Mouse (Mus musculus) limb, embryonic 10.5 days (tissue): ENCODE results near the gene Slc38a9. TPM values are rescaled to one million over a fixed set of nuclear protein-coding genes. Genes with fewer than 3 reads are reported as not detected.

Source experiments
- DNase-seq: peaks from one replicate; pipeline ENCODE4 v3.0.0-alpha.2; 2017; ENCODE audit warnings: low spot score
- H3K27ac ChIP-seq: fragments of 300-500 bp; sonication (generic); 2 replicates; pipeline ENCODE4 v1.5.1; 2016; ENCODE audit warnings: mild to moderate bottlenecking
- H3K27me3 ChIP-seq: fragments of 300-500 bp; sonication (generic); 2 replicates; pipeline ENCODE4 v1.6.1; 2016; ENCODE audit warnings: low read depth, mild to moderate bottlenecking; ENCODE audit not compliant: poor library complexity, severe bottlenecking
- H3K36me3 ChIP-seq: fragments of 300-500 bp; sonication (generic); 2 replicates; pipeline ENCODE4 v1.6.1; 2016; ENCODE audit warnings: mild to moderate bottlenecking, moderate library complexity
- H3K4me1 ChIP-seq: fragments of 300-500 bp; sonication (generic); 2 replicates; pipeline ENCODE4 v1.6.1; 2016
- H3K4me3 ChIP-seq: fragments of 300-500 bp; sonication (generic); 2 replicates; pipeline ENCODE4 v1.5.1; 2016; ENCODE audit warnings: mild to moderate bottlenecking, moderate library complexity
- H3K9me3 ChIP-seq: fragments of 300-500 bp; sonication (generic); replicated peaks from 2 replicates; pipeline ENCODE4 v1.6.1; 2016; ENCODE audit warnings: mild to moderate bottlenecking
- whole genome bisulfite sequencing: fragments of 180-500 bp; shearing (Covaris S2); methylation state at CpG from one replicate; pipeline ENCODE4 v1.1.7; 2016; 5-methylcytosine and 5-hydroxymethylcytosine counted together
- polyA plus RNA-seq: library from polyadenylated mRNA; unstranded; fragments of >200 nt; fragmentation: Nextera tagmentation; extraction: Ambion mirVana; gene quantifications from 2 replicates; pipeline ENCODE4 v1.2.1, GENCODE M21; 2016

The Slc38a9 gene
- polyA plus RNA-seq, 1 experiment from 2014 or later = 12.8 TPM

GRCm38 (mm10) chr13:112753522-112753921, 93.0 kb downstream of the Slc38a9 start:
- no peak for DNase-seq
- H3K27ac ChIP-seq = peak overlapping the region; percentile 66; the same call in 1 of the 2 replicates
- H3K4me1 ChIP-seq = peaks cover 48% of the 10 kb centered on the region
- no peaks in the 10 kb centered on the region for H3K36me3 ChIP-seq
- no peaks in the 10 kb centered on the region for H3K27me3 ChIP-seq
- no peaks in the 10 kb centered on the region for H3K9me3 ChIP-seq
- WGBS = 91% methylated on average over 9 of the region's 9 CpGs
- H3K4me3 ChIP-seq = no peak overlapping the region

GRCm38 (mm10) chr13:112754871-112755270, 94.3 kb downstream of the Slc38a9 start:
- no peaks in the 10 kb centered on the region for H3K27me3 ChIP-seq
- no peak overlapping the region for H3K4me3 ChIP-seq
- H3K36me3 ChIP-seq = no peaks in the 10 kb centered on the region
- no peaks in the 10 kb centered on the region for H3K9me3 ChIP-seq
- peaks cover 62% of the 10 kb centered on the region for H3K4me1 ChIP-seq
- 0 out of 2 replicates have a peak overlapping the region, but pooled peaks have one; percentile 42 for H3K27ac ChIP-seq
- DNase-seq = peak; percentile 51
- 44% methylated on average over 4 of the region's 4 CpGs for WGBS

GRCm38 (mm10) chr13:112755507-112756010, 95.0 kb downstream of the Slc38a9 start:
- Histone ChIP-seq H3K9me3 (no peaks in the 10 kb centered on the region), H3K4me3 (no peak overlapping the region), H3K4me1 (peaks cover 68% of the 10 kb centered on the region), H3K27me3 (no peaks in the 10 kb centered on the region), H3K27ac (peak overlapping the region; percentile 82), H3K36me3 (no peaks in the 10 kb centered on the region)
- peak; percentile 40 for DNase-seq
- WGBS = 63% methylated on average over 11 of the region's 11 CpGs

GRCm38 (mm10) chr13:112757395-112757794, 96.8 kb downstream of the Slc38a9 start:
- H3K27me3 ChIP-seq = no peaks in the 10 kb centered on the region
- H3K4me1 ChIP-seq = peaks cover 62% of the 10 kb centered on the region
- H3K36me3 ChIP-seq = no peaks in the 10 kb centered on the region
- H3K9me3 ChIP-seq = no peaks in the 10 kb centered on the region
- no peak for DNase-seq
- WGBS = 87% methylated on average over 9 of the region's 9 CpGs
- H3K27ac ChIP-seq = no peak overlapping the region
- no peak overlapping the region for H3K4me3 ChIP-seq

- 81% methylated on average over 6 of the region's 6 CpGs for WGBS
These were observed 98.1 kb downstream of the Slc38a9 start for GRCm38 (mm10) chr13:112758546-112759090.

GRCm38 (mm10) chr13:112759364-112759763, 98.8 kb downstream of the Slc38a9 start:
- Histone ChIP-seq H3K36me3 (no peaks in the 10 kb centered on the region), H3K9me3 (no peaks in the 10 kb centered on the region), H3K4me1 (peaks cover 58% of the 10 kb centered on the region), H3K4me3 (no peak overlapping the region), H3K27ac (peak overlapping the region; percentile 59; the same call in 1 of the 2 replicates), H3K27me3 (no peaks in the 10 kb centered on the region)
- 68% methylated on average over 9 of the region's 9 CpGs for WGBS
- DNase-seq = no peak

More at GRCm38 (mm10) chr13:112758546-112759090, 98.1 kb downstream of the Slc38a9 start:
- no peaks in the 10 kb centered on the region for H3K27me3 ChIP-seq
- peak overlapping the region; percentile 42; the same call in 1 of the 2 replicates for H3K27ac ChIP-seq
- peaks cover 62% of the 10 kb centered on the region for H3K4me1 ChIP-seq
- DNase-seq = no peak
- no peak overlapping the region for H3K4me3 ChIP-seq
- no peaks in the 10 kb centered on the region for H3K9me3 ChIP-seq
- H3K36me3 ChIP-seq = no peaks in the 10 kb centered on the region

GRCm38 (mm10) chr13:112759777-112760537, 99.4 kb downstream of the Slc38a9 start:
- DNase-seq = no peak
- WGBS = 73% methylated on average over 15 of the region's 15 CpGs
- Histone ChIP-seq H3K4me1 (peaks cover 52% of the 10 kb centered on the region), H3K27ac (peak overlapping the region; percentile 59), H3K9me3 (no peaks in the 10 kb centered on the region), H3K36me3 (no peaks in the 10 kb centered on the region), H3K27me3 (no peaks in the 10 kb centered on the region), H3K4me3 (no peak overlapping the region)

GRCm38 (mm10) chr13:112760538-112760881, 100.0 kb downstream of the Slc38a9 start:
- DNase-seq = no peak
- H3K27ac ChIP-seq = peak overlapping the region; percentile 59
- H3K36me3 ChIP-seq = no peaks in the 10 kb centered on the region
- no peaks in the 10 kb centered on the region for H3K9me3 ChIP-seq
- 39% methylated on average over 1 of the region's 1 CpGs for WGBS
- no peak overlapping the region for H3K4me3 ChIP-seq
- peaks cover 47% of the 10 kb centered on the region for H3K4me1 ChIP-seq
- H3K27me3 ChIP-seq = no peaks in the 10 kb centered on the region

- peaks cover 40% of the 10 kb centered on the region for H3K4me1 ChIP-seq
- DNase-seq = no peak
- no peaks in the 10 kb centered on the region for H3K9me3 ChIP-seq
- WGBS = 51% methylated on average over 1 of the region's 1 CpGs
- H3K27ac ChIP-seq = no peak overlapping the region
- no peaks in the 10 kb centered on the region for H3K36me3 ChIP-seq
- no peak overlapping the region for H3K4me3 ChIP-seq
- H3K27me3 ChIP-seq = no peaks in the 10 kb centered on the region
These were observed 101.2 kb downstream of the Slc38a9 start for GRCm38 (mm10) chr13:112761787-112762186.

GRCm38 (mm10) chr13:112762548-112762947, 102.0 kb downstream of the Slc38a9 start:
- no peaks in the 10 kb centered on the region for H3K27me3 ChIP-seq
- 74% methylated on average over 4 of the region's 4 CpGs for WGBS
- 0 out of 2 replicates have a peak, but pooled peaks cover 6% of the 10 kb centered on the region for H3K9me3 ChIP-seq
- no peaks in the 10 kb centered on the region for H3K36me3 ChIP-seq
- DNase-seq = no peak
- peaks cover 40% of the 10 kb centered on the region for H3K4me1 ChIP-seq
- H3K27ac ChIP-seq = no peak overlapping the region
- no peak overlapping the region for H3K4me3 ChIP-seq

- WGBS = 73% methylated on average over 10 of the region's 10 CpGs
- H3K27me3 ChIP-seq = no peaks in the 10 kb centered on the region
- no peak overlapping the region for H3K27ac ChIP-seq
- no peaks in the 10 kb centered on the region for H3K36me3 ChIP-seq
- H3K4me1 ChIP-seq = peaks cover 38% of the 10 kb centered on the region
- 0 out of 2 replicates have a peak, but pooled peaks cover 11% of the 10 kb centered on the region for H3K9me3 ChIP-seq
- H3K4me3 ChIP-seq = no peak overlapping the region
- DNase-seq = no peak
These were observed 103.1 kb downstream of the Slc38a9 start for GRCm38 (mm10) chr13:112763531-112764091.

GRCm38 (mm10) chr13:112764556-112764955, 104.0 kb downstream of the Slc38a9 start:
- DNase-seq = no peak
- WGBS = 79% methylated on average over 5 of the region's 5 CpGs
- H3K27me3 ChIP-seq = no peaks in the 10 kb centered on the region
- H3K27ac ChIP-seq = no peak overlapping the region
- H3K4me3 ChIP-seq = no peak overlapping the region
- no peaks in the 10 kb centered on the region for H3K36me3 ChIP-seq
- H3K4me1 ChIP-seq = peaks cover 29% of the 10 kb centered on the region
- H3K9me3 ChIP-seq = 0 out of 2 replicates have a peak, but pooled peaks cover 11% of the 10 kb centered on the region

- Histone ChIP-seq H3K27me3 (no peaks in the 10 kb centered on the region), H3K4me3 (no peak overlapping the region), H3K27ac (no peak overlapping the region), H3K4me1 (peaks cover 22% of the 10 kb centered on the region), H3K9me3 (0 out of 2 replicates have a peak, but pooled peaks cover 11% of the 10 kb centered on the region), H3K36me3 (no peaks in the 10 kb centered on the region)
- 92% methylated on average over 3 of the region's 3 CpGs for WGBS
- no peak for DNase-seq
These were observed 105.1 kb downstream of the Slc38a9 start for GRCm38 (mm10) chr13:112765654-112766053.
